Comparison of ENCODE assay signal across 7 mouse cellular contexts in the genomic region with DNA sequence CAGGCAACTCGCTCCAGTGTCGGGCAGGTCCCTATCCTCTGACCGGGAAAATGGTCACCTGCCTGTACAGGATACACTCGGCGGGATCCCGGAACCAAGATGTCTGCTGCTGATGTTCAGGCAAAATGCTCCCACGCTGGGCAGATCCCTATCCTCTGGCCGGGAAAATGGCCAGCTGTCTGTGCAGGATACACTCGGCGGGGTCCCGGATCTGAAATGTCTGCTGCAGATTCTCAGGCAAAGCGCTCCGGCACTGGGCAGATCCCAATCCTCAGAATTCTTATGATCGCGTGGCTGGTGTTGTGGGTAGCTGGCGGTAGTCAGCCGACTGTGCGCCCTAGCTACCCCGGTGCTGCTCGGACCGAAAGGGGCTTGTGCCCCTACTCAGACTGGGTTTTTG.
DNase-seq lines count a peak whose midpoint lies in the region; ATAC-seq and TF ChIP-seq lines count a peak whose summit lies in the region.
"Not testable (repeated sequence)": the region's sequence is repeated elsewhere in the genome, so short reads cannot be mapped to it uniquely, and the experiment has no call there.

No protein-coding gene starts in this region.

- peak; percentile 74 for DNase-seq in R1 (ENCODE audit: low read depth, low spot score)
- DNase-seq in cerebellum, adult 18-20 months = peak; percentile 2 to 3
- DNase-seq in cerebellum, postnatal 10 days = peak; percentile 3 to 5
- peak; percentile 8 for DNase-seq in lung, adult 2 months

- TF ChIP-seq CTCF in E14TG2a.4 (conservative IDR thresholded peaks at IDR 0.05; ENCODE audit: low read length); lung, adult 2 months (IDR thresholded peaks at IDR 0.05; ENCODE audit: insufficient read depth, low read length): not testable (repeated sequence)

- H3K36me3 ChIP-seq in E14TG2a.4 (ENCODE audit: insufficient read depth, low read length); heart, embryonic 11.5 days (ENCODE audit: control insufficient read depth, insufficient read depth, low read length); heart, embryonic 15.5 days: not testable (repeated sequence)

- not testable (repeated sequence) for H3K27ac ChIP-seq in heart, embryonic 11.5 days (ENCODE audit: low read depth, low read length); heart, embryonic 15.5 days

- not testable (repeated sequence) for H3K9me3 ChIP-seq in E14TG2a.4 (ENCODE audit: low read length); heart, embryonic 11.5 days (replicated peaks; ENCODE audit: control insufficient read depth, low read length); heart, embryonic 15.5 days (replicated peaks)

- H3K4me1 ChIP-seq in E14TG2a.4 (replicated peaks; ENCODE audit: low read depth, low read length); heart, embryonic 11.5 days (ENCODE audit: control insufficient read depth, insufficient read depth, low read length); heart, embryonic 15.5 days (replicated peaks); lung, adult 2 months (ENCODE audit: control insufficient read depth, insufficient read depth, low read length): not testable (repeated sequence)

- H3K4me3 ChIP-seq in E14TG2a.4 (replicated peaks; ENCODE audit: low read length) = peak overlapping the region; percentile 77
- H3K4me3 ChIP-seq in heart, embryonic 11.5 days (ENCODE audit: low read depth, low read length); lung, adult 2 months (replicated peaks; ENCODE audit: extremely low read depth, low read depth, low read length): not testable (repeated sequence)
- peak overlapping the region; percentile 36 for H3K4me3 ChIP-seq in heart, embryonic 15.5 days

- TF ChIP-seq POLR2A in lung, adult 2 months (IDR thresholded peaks at IDR 0.05; ENCODE audit: borderline replicate concordance, extremely low read depth, low read depth, low read length) = not testable (repeated sequence)

- not testable (repeated sequence) for H3K9ac ChIP-seq in heart, embryonic 11.5 days (ENCODE audit: low read depth, low read length); heart, embryonic 15.5 days

- not testable (repeated sequence) for H3K27me3 ChIP-seq in E14TG2a.4 (ENCODE audit: insufficient read depth, low read length); heart, embryonic 11.5 days (ENCODE audit: control insufficient read depth, insufficient read depth, low read length); heart, embryonic 15.5 days

- peak overlapping the region; percentile 16; the same call in 1 of the 2 replicates for H3K4me2 ChIP-seq in heart, embryonic 11.5 days
- peak overlapping the region; percentile 50 for H3K4me2 ChIP-seq in heart, embryonic 15.5 days

- ATAC-seq in heart, embryonic 11.5 days (replicated peaks; ENCODE audit: insufficient number of reproducible peaks, low FRiP score, low TSS enrichment); heart, embryonic 15.5 days (replicated peaks; ENCODE audit: insufficient number of reproducible peaks, insufficient read depth, low FRiP score, low read depth): not testable (repeated sequence)

- 59% methylated on average over 21 of the region's 21 CpGs for WGBS in heart, embryonic 11.5 days (ENCODE audit: insufficient replicate concordance)
- 57% methylated on average over 21 of the region's 21 CpGs for WGBS in heart, embryonic 15.5 days
- 76% methylated on average over 21 of the region's 21 CpGs for WGBS in lung, adult 2 months

Comparison
In these comparisons a context has a peak if more than half of its experiments do, and no peak if none do; other contexts are left out.
1. DNase-seq: peak in every context shown above with its lines; median percentile 74 in R1; 8 in lung, adult 2 months; 4 in cerebellum, postnatal 10 days; 2 in cerebellum, adult 18-20 months.